Mouse (Mus musculus) intestine, embryonic 14.5 days (tissue): ENCODE measurements around the gene Wdfy1. TPM values are rescaled to one million over a fixed set of nuclear protein-coding genes. Genes with fewer than 3 reads are reported as not detected.
A peak's percentile ranks its signal among the peaks of the same experiment; 100 is the strongest.

ENCODE experiments used
- ATAC-seq: fragments of 200-750 bp; cut with Nextera tagmentation; replicated peaks from 2 replicates; pipeline ENCODE4 v1.8.0; 2017; ENCODE audit warnings: low read depth, moderate number of reproducible peaks, moderate TSS enrichment, moderate library complexity; ENCODE audit not compliant: low FRiP score, low TSS enrichment
- DNase-seq: peaks from one replicate; pipeline ENCODE4 v3.0.0-alpha.2; 2018; ENCODE audit warnings: low spot score
- H3K27ac ChIP-seq: fragments of 300-500 bp; sonication (generic); 2 replicates; pipeline ENCODE4 v1.5.1; 2014; ENCODE audit warnings: low read depth, mild to moderate bottlenecking, control low read depth
- H3K27me3 ChIP-seq: fragments of 300-500 bp; sonication (generic); replicated peaks from 2 replicates; pipeline ENCODE4 v1.6.1; 2014; ENCODE audit warnings: low read length, control low read depth; ENCODE audit not compliant: control insufficient read depth, insufficient read depth
- H3K36me3 ChIP-seq: fragments of 300-500 bp; sonication (generic); 2 replicates; pipeline ENCODE4 v1.6.1; 2014; ENCODE audit warnings: low read length, control low read depth; ENCODE audit not compliant: control insufficient read depth, insufficient read depth
- H3K4me1 ChIP-seq: fragments of 300-500 bp; sonication (generic); replicated peaks from 2 replicates; pipeline ENCODE4 v1.6.1; 2014; ENCODE audit warnings: low read length, control low read depth, mixed read lengths; ENCODE audit not compliant: control insufficient read depth, insufficient read depth
- H3K4me2 ChIP-seq: fragments of 300-500 bp; sonication (generic); 2 replicates; pipeline ENCODE4 v1.6.1; 2014; ENCODE audit warnings: low read length
- H3K4me3 ChIP-seq: fragments of 300-500 bp; sonication (generic); 2 replicates; pipeline ENCODE4 v1.5.1; 2014; ENCODE audit warnings: low read depth, low read length, control low read depth, mixed read lengths
- H3K9ac ChIP-seq: fragments of 300-500 bp; sonication (generic); 2 replicates; pipeline ENCODE4 v1.6.1; 2014; ENCODE audit warnings: mild to moderate bottlenecking, low read length
- H3K9me3 ChIP-seq: fragments of 300-500 bp; sonication (generic); 2 replicates; pipeline ENCODE4 v1.6.1; 2016; ENCODE audit warnings: low read length, control low read depth; ENCODE audit not compliant: control insufficient read depth
- WGBS: fragments of 180-500 bp; shearing (Covaris S2); extraction: QIAGEN DNeasy Blood & Tissue Kit; methylation state at CpG from one replicate; pipeline ENCODE4 v1.1.7; 2014; 5-methylcytosine and 5-hydroxymethylcytosine counted together
- polyA plus RNA-seq: library from polyadenylated mRNA; unstranded; fragments of >200 nt; fragmentation: Nextera tagmentation; extraction: Ambion mirVana; gene quantifications from 2 replicates; pipeline ENCODE4 v1.2.1, GENCODE M21; 2014

The Wdfy1 gene
- 36.8 and 39.4 TPM in 2 replicates for polyA plus RNA-seq

- peak within 1 kb of the TSS; percentile 86 for H3K9ac ChIP-seq
These were observed at the start of gene Wdfy1, which contains the start of gene Mrpl44 for GRCm38 (mm10) chr1:79775927-79776458. Gene Wdfy1, minus strand, starts transcription at chr1:79776143. Gene Mrpl44, plus strand, starts transcription at chr1:79776018.

GRCm38 (mm10) chr1:79823951-79824633 is 48.1 kb upstream of the Wdfy1 start:
- no peaks in the 10 kb centered on the region for H3K36me3 ChIP-seq
- DNase-seq (no peak), ATAC-seq (no peak)
- H3K27ac ChIP-seq = peak overlapping the region; percentile 12; the same call in 1 of the 2 replicates
- H3K27me3 ChIP-seq = no peaks in the 10 kb centered on the region
- peak overlapping the region; percentile 39 for H3K4me2 ChIP-seq
- WGBS = 44% methylated on average over 14 of the region's 14 CpGs
- H3K9ac ChIP-seq = 0 out of 2 replicates have a peak overlapping the region, but pooled peaks have one; percentile 23
- no peaks in the 10 kb centered on the region for H3K9me3 ChIP-seq
- H3K4me1 ChIP-seq = peaks cover 14% of the 10 kb centered on the region; the same call in 1 of the 2 replicates
- H3K4me3 ChIP-seq = peak overlapping the region; percentile 10; the same call in 1 of the 2 replicates

More at GRCm38 (mm10) chr1:79775927-79776458, at the start of gene Wdfy1, which contains the start of gene Mrpl44:
- DNase-seq (peak; percentile 100), ATAC-seq (peak; percentile 99)
- H3K27ac ChIP-seq = peak within 1 kb of the TSS; percentile 84
- H3K27me3 ChIP-seq = no peaks in the 10 kb centered on the region
- peaks cover 2% of the 10 kb centered on the region; the same call in 1 of the 2 replicates for H3K4me1 ChIP-seq
- WGBS = under 1% methylated on average over 38 of the region's 38 CpGs
- H3K36me3 ChIP-seq = peaks cover 34% of the 10 kb centered on the region
- H3K4me3 ChIP-seq = peak within 1 kb of the TSS; percentile 95
- peak within 1 kb of the TSS; percentile 74 for H3K4me2 ChIP-seq
- H3K9me3 ChIP-seq = no peaks in the 10 kb centered on the region

GRCm38 (mm10) chr1:79822806-79823525 is 47.0 kb upstream of the Wdfy1 start:
- H3K36me3 ChIP-seq = no peaks in the 10 kb centered on the region
- H3K4me1 ChIP-seq = peaks cover 14% of the 10 kb centered on the region; the same call in 1 of the 2 replicates
- no peak overlapping the region for H3K9ac ChIP-seq
- WGBS = 65% methylated on average over 13 of the region's 13 CpGs
- no peak overlapping the region for H3K4me2 ChIP-seq
- no peak overlapping the region for H3K4me3 ChIP-seq
- H3K27ac ChIP-seq = no peak overlapping the region
- H3K27me3 ChIP-seq = no peaks in the 10 kb centered on the region
- DNase-seq (no peak), ATAC-seq (no peak)
- no peaks in the 10 kb centered on the region for H3K9me3 ChIP-seq

- Histone ChIP-seq H3K4me2 (no peak overlapping the region), H3K27ac (no peak overlapping the region), H3K4me1 (peaks cover 6% of the 10 kb centered on the region; the same call in 1 of the 2 replicates), H3K36me3 (0 out of 2 replicates have a peak, but pooled peaks cover 6% of the 10 kb centered on the region), H3K4me3 (no peak overlapping the region), H3K9me3 (no peaks in the 10 kb centered on the region), H3K9ac (no peak overlapping the region), H3K27me3 (no peaks in the 10 kb centered on the region)
- DNase-seq (no peak), ATAC-seq (no peak)
- 89% methylated on average over 11 of the region's 11 CpGs for WGBS
These were observed 43.4 kb upstream of the Wdfy1 start for GRCm38 (mm10) chr1:79819296-79819879.

GRCm38 (mm10) chr1:79815446-79815845 is 39.5 kb upstream of the Wdfy1 start:
- H3K27me3 ChIP-seq = no peaks in the 10 kb centered on the region
- no peaks in the 10 kb centered on the region for H3K9me3 ChIP-seq
- no peak for DNase-seq
- H3K27ac ChIP-seq = no peak overlapping the region
- no peak overlapping the region for H3K4me2 ChIP-seq
- no peak for ATAC-seq
- H3K9ac ChIP-seq = no peak overlapping the region
- no peaks in the 10 kb centered on the region for H3K4me1 ChIP-seq
- no peak overlapping the region for H3K4me3 ChIP-seq
- H3K36me3 ChIP-seq = 0 out of 2 replicates have a peak, but pooled peaks cover 6% of the 10 kb centered on the region
- WGBS = 80% methylated on average over 3 of the region's 3 CpGs

- no peak overlapping the region for H3K9ac ChIP-seq
- DNase-seq = no peak
- no peaks in the 10 kb centered on the region for H3K27me3 ChIP-seq
- H3K4me2 ChIP-seq = no peak overlapping the region
- no peaks in the 10 kb centered on the region for H3K9me3 ChIP-seq
- no peaks in the 10 kb centered on the region for H3K4me1 ChIP-seq
- ATAC-seq = no peak
- peaks cover 3% of the 10 kb centered on the region; the same call in 1 of the 2 replicates for H3K36me3 ChIP-seq
- no peak overlapping the region for H3K27ac ChIP-seq
- 76% methylated on average over 3 of the region's 3 CpGs for WGBS
- no peak overlapping the region for H3K4me3 ChIP-seq
These were observed 33.5 kb upstream of the Wdfy1 start for GRCm38 (mm10) chr1:79809447-79809846.

GRCm38 (mm10) chr1:79806865-79807264 is 30.9 kb upstream of the Wdfy1 start:
- Histone ChIP-seq H3K9ac (no peak overlapping the region), H3K4me3 (no peak overlapping the region), H3K9me3 (no peaks in the 10 kb centered on the region), H3K27ac (no peak overlapping the region), H3K36me3 (peaks cover 3% of the 10 kb centered on the region; the same call in 1 of the 2 replicates), H3K4me1 (no peaks in the 10 kb centered on the region), H3K4me2 (no peak overlapping the region), H3K27me3 (no peaks in the 10 kb centered on the region)
- ATAC-seq (no peak), DNase-seq (no peak)
- WGBS = 70% methylated on average over 5 of the region's 5 CpGs

- Histone ChIP-seq H3K9ac (no peak overlapping the region), H3K4me1 (no peaks in the 10 kb centered on the region), H3K4me3 (no peak overlapping the region), H3K27ac (no peak overlapping the region), H3K36me3 (no peaks in the 10 kb centered on the region; the same call in 1 of the 2 replicates), H3K4me2 (no peak overlapping the region), H3K27me3 (no peaks in the 10 kb centered on the region), H3K9me3 (no peaks in the 10 kb centered on the region)
- WGBS = 87% methylated on average over 7 of the region's 7 CpGs
- ATAC-seq (no peak), DNase-seq (no peak)
These were observed 27.7 kb upstream of the Wdfy1 start for GRCm38 (mm10) chr1:79803614-79804013.
